Mouse (Mus musculus) liver, embryonic 14.5 days (tissue): ENCODE measurements around the gene Igf2bp1. TPM values are rescaled to one million over a fixed set of nuclear protein-coding genes. Genes with fewer than 3 reads are reported as not detected.

ENCODE experiments used
- ATAC-seq: fragments of 200-750 bp; cut with Nextera tagmentation; 2 replicates; pipeline ENCODE4 v1.8.0; 2017; ENCODE audit warnings: moderate number of reproducible peaks, mild to moderate bottlenecking, moderate library complexity; ENCODE audit not compliant: insufficient read depth
- DNase-seq, 3 experiments: peaks; one replicate each; pipeline ENCODE4 v3.0.0-alpha.2; 2012 to 2013; ENCODE audit warnings: low read depth in 3 of 3, low spot score in 3 of 3
- H3K27ac ChIP-seq: fragments of 300-500 bp; sonication (generic); 2 replicates; pipeline ENCODE4 v1.5.1; 2014; ENCODE audit warnings: moderate library complexity, mild to moderate bottlenecking, control low read depth, inconsistent platforms
- H3K27me3 ChIP-seq: fragments of 300-500 bp; sonication (generic); 2 replicates; pipeline ENCODE4 v1.6.1; 2014; ENCODE audit warnings: mild to moderate bottlenecking, low read length, moderate library complexity; ENCODE audit not compliant: control insufficient read depth, insufficient read depth
- H3K36me3 ChIP-seq: fragments of 300-500 bp; sonication (generic); replicated peaks from 2 replicates; pipeline ENCODE4 v1.6.1; 2014; ENCODE audit warnings: low read depth; ENCODE audit not compliant: control insufficient read depth, insufficient read depth
- H3K4me1 ChIP-seq, 2 experiments: fragments of 200-500 bp in 1 of 2; fragments of 300-500 bp in 1 of 2; sonication (generic) in 1 of 2; replicated peaks; 2 replicates each; pipeline ENCODE4 v1.6.1; 2012 to 2014; ENCODE audit warnings: antibody characterized with exemption in 1 of 2, inconsistent platforms in 1 of 2, low read length in 1 of 2; ENCODE audit not compliant: control insufficient read depth in 2 of 2, insufficient read depth in 2 of 2
- H3K4me2 ChIP-seq: fragments of 300-500 bp; sonication (generic); 2 replicates; pipeline ENCODE4 v1.6.1; 2014; ENCODE audit warnings: low read depth, mild to moderate bottlenecking, control low read depth, moderate library complexity
- H3K4me3 ChIP-seq, 2 experiments: fragments of 200-500 bp in 1 of 2; fragments of 300-500 bp in 1 of 2; sonication (generic) in 1 of 2; 2 replicates each; pipeline ENCODE4 v1.5.1; 2012 to 2014; ENCODE audit warnings: low read depth in 2 of 2, low read length in 2 of 2, mild to moderate bottlenecking in 2 of 2, control low read depth in 1 of 2, inconsistent platforms in 1 of 2, moderate library complexity in 1 of 2; ENCODE audit not compliant: insufficient read depth in 1 of 2
- H3K9ac ChIP-seq: fragments of 300-500 bp; sonication (generic); replicated peaks from 2 replicates; pipeline ENCODE4 v1.6.1; 2014; ENCODE audit warnings: mild to moderate bottlenecking, control low read depth, moderate library complexity
- H3K9me3 ChIP-seq: fragments of 300-500 bp; sonication (generic); 2 replicates; pipeline ENCODE4 v1.6.1; 2016; ENCODE audit warnings: low read length, mixed read lengths; ENCODE audit not compliant: control insufficient read depth
- CTCF ChIP-seq: IDR thresholded peaks from 2 replicates; pipeline ENCODE4 v1.5.1; 2016; ENCODE audit warnings: antibody characterized with exemption, low read depth, control low read depth
- EP300 ChIP-seq: IDR thresholded peaks from 2 replicates; pipeline ENCODE4 v1.6.1; 2016; ENCODE audit warnings: antibody characterized with exemption, low read depth
- WGBS: fragments of 180-500 bp; shearing (Covaris S2); extraction: QIAGEN DNeasy Blood & Tissue Kit; methylation state at CpG from one replicate; pipeline ENCODE4 v1.1.7; 2014; ENCODE audit not compliant: insufficient replicate concordance; 5-methylcytosine and 5-hydroxymethylcytosine counted together
- polyA plus RNA-seq, 2 experiments: library from polyadenylated mRNA; depleted of rRNA in 1 of 2; stranded (reverse) in 1 of 2; unstranded in 1 of 2; fragments of >200 nt; fragmentation: Nextera tagmentation in 1 of 2; extraction: Ambion mirVana in 1 of 2; gene quantifications; 2 replicates each; pipeline versions ENCODE4 v1.2.1 to v1.2.3; 2012 to 2014

Gene Igf2bp1
- polyA plus RNA-seq, 2 experiments: 4.1 to 7.6 TPM

- TF ChIP-seq EP300: 0 out of 2 replicates have a peak, but pooled peaks have one; percentile 16
- TF ChIP-seq CTCF: no peak
- peak within 1 kb of the TSS; percentile 81 for H3K9ac ChIP-seq
- H3K4me3 ChIP-seq: peak within 1 kb of the TSS; percentile 84 to 93
- H3K27ac ChIP-seq: peak within 1 kb of the TSS; percentile 49
- under 1% methylated on average over 29 of the region's 29 CpGs for WGBS
- H3K4me2 ChIP-seq: peak within 1 kb of the TSS; percentile 66
- DNase-seq: peak; percentile 88 to 89 (median 88)
- H3K4me1 ChIP-seq: peaks cover 14 to 27% of the 10 kb centered on the region in 2 experiments
- no peaks in the 10 kb centered on the region for H3K27me3 ChIP-seq
- no peaks in the 10 kb centered on the region for H3K9me3 ChIP-seq
- peaks cover 7% of the 10 kb centered on the region; the same call in 1 of the 2 replicates for H3K36me3 ChIP-seq
- ATAC-seq: peak; percentile 88
Measured at GRCm38 (mm10) chr11:96034596-96035052, 28.9 kb upstream of the Igf2bp1 start, which contains the start of gene Snf8. Gene Snf8 (plus strand): TSS chr11:96034885.

DNA sequence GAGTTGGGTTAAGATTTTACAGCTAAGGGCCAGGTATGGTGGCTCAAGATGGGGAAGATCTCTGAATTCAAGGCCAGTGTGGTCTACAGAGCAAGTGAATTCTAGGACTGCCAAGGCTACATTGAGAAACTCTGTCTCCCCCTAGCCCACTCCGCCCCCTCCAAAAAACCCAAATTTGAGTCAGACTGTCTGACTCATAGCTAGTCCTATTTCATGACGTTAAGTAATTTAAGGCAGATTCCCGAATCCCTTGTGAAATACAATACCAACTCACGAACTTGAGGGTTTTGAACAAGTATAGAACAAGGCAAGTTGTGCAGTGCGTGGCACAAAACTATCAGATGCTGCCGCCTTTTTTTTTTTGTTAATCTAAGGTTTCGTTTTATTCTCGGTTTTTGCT, 28.4 kb upstream of the Igf2bp1 start:
- peaks cover 14 to 27% of the 10 kb centered on the region in 2 experiments for H3K4me1 ChIP-seq
- peak overlapping the region; percentile 84 to 93 for H3K4me3 ChIP-seq
- no peaks in the 10 kb centered on the region for H3K27me3 ChIP-seq
- peak overlapping the region; percentile 81 for H3K9ac ChIP-seq
- ATAC-seq (no peak), DNase-seq (peak in 1 of 3 experiments; percentile 23)
- no peaks in the 10 kb centered on the region for H3K9me3 ChIP-seq
- H3K27ac ChIP-seq: peak overlapping the region; percentile 49
- H3K4me2 ChIP-seq: peak overlapping the region; percentile 66
- TF ChIP-seq EP300 (no peak), CTCF (no peak)
- peaks cover 3% of the 10 kb centered on the region; the same call in 1 of the 2 replicates for H3K36me3 ChIP-seq
- WGBS: 33% methylated on average over 8 of the region's 8 CpGs

GRCm38 (mm10) chr11:96033264-96033663, 27.5 kb upstream of the Igf2bp1 start:
- WGBS: 92% methylated on average over 2 of the region's 3 CpGs
- Histone ChIP-seq H3K27ac (no peak overlapping the region), H3K36me3 (no peaks in the 10 kb centered on the region), H3K4me3 (no peak overlapping the region), H3K4me2 (no peak overlapping the region), H3K9me3 (no peaks in the 10 kb centered on the region), H3K9ac (no peak overlapping the region), H3K4me1 (peaks cover 11 to 23% of the 10 kb centered on the region in 2 experiments), H3K27me3 (no peaks in the 10 kb centered on the region)
- TF ChIP-seq EP300: no peak
- TF ChIP-seq CTCF: peak; percentile 50; the same call in 1 of the 2 replicates
- ATAC-seq (no peak), DNase-seq (peak in 1 of 3 experiments; percentile 24)

DNA sequence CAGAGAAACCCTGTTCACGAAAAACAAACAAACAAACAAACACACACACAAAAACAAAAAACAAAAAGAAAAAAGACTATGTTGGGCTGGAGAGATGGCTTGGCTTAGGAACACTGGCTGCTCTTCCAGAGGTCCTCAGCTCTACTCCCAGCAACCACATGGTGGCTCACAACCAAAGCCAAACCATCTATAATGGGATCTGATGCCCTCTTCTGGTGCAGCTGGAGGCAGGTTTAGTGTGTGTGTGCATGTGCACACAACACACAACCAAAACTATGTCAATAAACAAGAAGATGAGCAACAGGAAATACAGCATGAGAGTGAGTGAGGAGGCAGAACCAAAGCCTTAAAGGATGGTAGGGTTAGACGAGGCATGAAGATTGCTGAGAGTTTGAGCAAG, 26.0 kb upstream of the Igf2bp1 start:
- no peak for ATAC-seq

GRCm38 (mm10) chr11:96030571-96030970, 24.8 kb upstream of the Igf2bp1 start:
- H3K27ac ChIP-seq: no peak overlapping the region
- H3K4me2 ChIP-seq: no peak overlapping the region
- no peak overlapping the region for H3K4me3 ChIP-seq
- H3K9me3 ChIP-seq: no peaks in the 10 kb centered on the region
- DNase-seq (no peak), ATAC-seq (no peak)
- H3K9ac ChIP-seq: no peak overlapping the region
- WGBS: 73% methylated on average over 3 of the region's 3 CpGs
- no peaks in the 10 kb centered on the region for H3K27me3 ChIP-seq
- no peaks in the 10 kb centered on the region for H3K36me3 ChIP-seq
- H3K4me1 ChIP-seq: peaks cover 9 to 15% of the 10 kb centered on the region in 2 experiments
- TF ChIP-seq CTCF (no peak), EP300 (no peak)

More for the DNA sequence above, 26.0 kb upstream of the Igf2bp1 start:
- WGBS: 61% methylated on average over 2 of the region's 2 CpGs
- Histone ChIP-seq H3K27me3 (no peaks in the 10 kb centered on the region), H3K4me2 (no peak overlapping the region), H3K4me1 (peaks cover 11 to 18% of the 10 kb centered on the region in 2 experiments), H3K36me3 (no peaks in the 10 kb centered on the region), H3K27ac (no peak overlapping the region), H3K9ac (no peak overlapping the region), H3K9me3 (no peaks in the 10 kb centered on the region), H3K4me3 (no peak overlapping the region)
- DNase-seq: no peak
- TF ChIP-seq EP300: no peak
- TF ChIP-seq CTCF: peak; percentile 50
